Mouse (Mus musculus) midbrain, postnatal 0 days (tissue): ENCODE results near the gene Cux1. TPM values are rescaled to one million over a fixed set of nuclear protein-coding genes. Genes with fewer than 3 reads are reported as not detected.

Source experiments
- ATAC-seq: fragments of 200-750 bp; cut with Nextera tagmentation; 2 replicates; pipeline ENCODE4 v1.8.0; 2017; ENCODE audit warnings: moderate number of reproducible peaks, mild to moderate bottlenecking, moderate TSS enrichment, moderate library complexity; ENCODE audit not compliant: low FRiP score
- DNase-seq: peaks from one replicate; pipeline ENCODE4 v3.0.0-alpha.2; 2015; ENCODE audit warnings: low spot score
- H3K27ac ChIP-seq: fragments of 300-500 bp; sonication (generic); 2 replicates; pipeline ENCODE4 v1.5.1; 2014; ENCODE audit warnings: low read depth, mild to moderate bottlenecking, low read length, mixed read lengths
- H3K27me3 ChIP-seq: fragments of 300-500 bp; sonication (generic); 2 replicates; pipeline ENCODE4 v1.6.1; 2014; ENCODE audit warnings: low read length, control low read depth, mixed read lengths; ENCODE audit not compliant: insufficient read depth
- H3K36me3 ChIP-seq: fragments of 300-500 bp; sonication (generic); 2 replicates; pipeline ENCODE4 v1.6.1; 2014; ENCODE audit warnings: low read length, control low read depth, mixed read lengths; ENCODE audit not compliant: insufficient read depth
- H3K4me1 ChIP-seq: fragments of 300-500 bp; sonication (generic); 2 replicates; pipeline ENCODE4 v1.6.1; 2014; ENCODE audit warnings: mild to moderate bottlenecking, control low read depth, antibody characterized with exemption, low read length, mixed read lengths; ENCODE audit not compliant: insufficient read depth
- H3K4me2 ChIP-seq: fragments of 300-500 bp; sonication (generic); 2 replicates; pipeline ENCODE4 v1.6.1; 2014; ENCODE audit warnings: low read depth, mild to moderate bottlenecking, low read length, mixed read lengths; ENCODE audit not compliant: poor library complexity, severe bottlenecking
- H3K4me3 ChIP-seq: fragments of 300-500 bp; sonication (generic); 2 replicates; pipeline ENCODE4 v1.5.1; 2014; ENCODE audit warnings: low read depth, mild to moderate bottlenecking, low read length, moderate library complexity
- H3K9ac ChIP-seq: fragments of 300-500 bp; sonication (generic); replicated peaks from 2 replicates; pipeline ENCODE4 v1.6.1; 2014; ENCODE audit warnings: mild to moderate bottlenecking, low read length, moderate library complexity, mixed read lengths; ENCODE audit not compliant: poor library complexity, severe bottlenecking
- H3K9me3 ChIP-seq: fragments of 300-500 bp; sonication (generic); 2 replicates; pipeline ENCODE4 v1.6.1; 2016; ENCODE audit warnings: low read length, control low read depth
- CTCF ChIP-seq: IDR thresholded peaks from 2 replicates; pipeline ENCODE4 v1.5.1; 2016; ENCODE audit warnings: antibody characterized with exemption, mild to moderate bottlenecking
- whole genome bisulfite sequencing: fragments of 180-500 bp; shearing (Covaris S2); extraction: QIAGEN DNeasy Blood & Tissue Kit; methylation state at CpG from one replicate; pipeline ENCODE4 v1.1.7; 2014; 5-methylcytosine and 5-hydroxymethylcytosine counted together
- polyA plus RNA-seq: library from polyadenylated mRNA; unstranded; fragments of >200 nt; fragmentation: Nextera tagmentation; extraction: Ambion mirVana; gene quantifications from 2 replicates; pipeline ENCODE4 v1.2.1, GENCODE M21; 2015
- total RNA-seq: library from RNA; depleted of rRNA; stranded (reverse); fragments of >200 nt; gene quantifications from 2 replicates; pipeline ENCODE4 v1.2.3, GENCODE M21; 2014

Gene Cux1
- total and polyA plus RNA-seq, 2 experiments from 2014 or later, result 97.9 to 133 TPM

DNA sequence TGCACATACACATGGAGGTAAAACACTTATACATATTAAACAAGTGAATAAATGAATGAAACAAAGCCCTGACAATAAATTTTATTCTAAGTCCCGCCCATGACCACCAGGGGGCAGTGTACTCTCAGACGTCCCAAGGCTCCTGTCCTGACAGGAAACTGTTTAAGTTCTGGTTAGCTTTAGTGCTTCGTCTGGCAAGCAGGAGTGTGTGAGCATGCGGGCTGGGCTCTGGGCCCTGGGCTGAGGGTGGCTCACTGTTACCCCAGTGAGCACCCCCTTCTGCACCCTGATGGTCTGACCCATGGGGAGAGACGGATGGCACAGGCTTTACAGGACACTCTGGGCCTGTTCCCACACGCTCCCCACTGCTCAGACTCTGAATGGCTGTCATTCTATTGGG, 308.4 kb downstream of the Cux1 start:
- H3K36me3 ChIP-seq, result peaks cover 10% of the 10 kb centered on the region
- no peaks in the 10 kb centered on the region for H3K9me3 ChIP-seq
- TF ChIP-seq CTCF, result peak; percentile 87
- no peak overlapping the region for H3K27ac ChIP-seq
- DNase-seq, result peak; percentile 73
- 35% methylated on average over 6 of the region's 6 CpGs for WGBS
- H3K4me1 ChIP-seq, result no peaks in the 10 kb centered on the region
- H3K27me3 ChIP-seq, result no peaks in the 10 kb centered on the region
- no peak for ATAC-seq
- no peak overlapping the region for H3K9ac ChIP-seq
- no peak overlapping the region for H3K4me2 ChIP-seq
- no peak overlapping the region for H3K4me3 ChIP-seq

DNA sequence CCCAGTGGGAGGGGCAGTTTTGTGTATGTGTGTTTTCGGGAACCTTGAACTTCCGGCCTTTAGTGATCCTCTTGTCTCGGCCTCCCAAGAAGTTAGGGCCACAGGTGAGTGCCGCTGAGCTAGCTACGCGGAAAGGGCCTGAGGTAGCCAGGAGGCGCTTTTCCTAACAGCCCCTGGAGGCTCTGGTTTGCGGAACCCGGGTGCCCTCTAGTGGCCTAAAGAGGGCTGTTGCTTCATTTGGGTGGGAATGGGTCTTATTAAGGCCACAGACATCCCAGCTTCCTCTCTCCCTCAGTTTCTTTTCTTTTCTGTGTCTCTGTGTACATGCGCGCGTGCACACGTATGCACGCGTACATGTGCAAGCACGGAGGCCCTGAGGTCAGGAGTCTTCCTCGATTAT, 314.4 kb downstream of the Cux1 start:
- TF ChIP-seq CTCF, result peak; percentile 94
- no peaks in the 10 kb centered on the region for H3K4me1 ChIP-seq
- H3K9ac ChIP-seq, result no peak overlapping the region
- H3K4me2 ChIP-seq, result no peak overlapping the region
- no peak overlapping the region for H3K4me3 ChIP-seq
- no peaks in the 10 kb centered on the region for H3K9me3 ChIP-seq
- peaks cover 13% of the 10 kb centered on the region for H3K36me3 ChIP-seq
- H3K27me3 ChIP-seq, result no peaks in the 10 kb centered on the region
- no peak overlapping the region for H3K27ac ChIP-seq
- DNase-seq (peak; percentile 81), ATAC-seq (peak; percentile 42; the same call in 1 of the 2 replicates)
- 11% methylated on average over 17 of the region's 17 CpGs for WGBS

DNA sequence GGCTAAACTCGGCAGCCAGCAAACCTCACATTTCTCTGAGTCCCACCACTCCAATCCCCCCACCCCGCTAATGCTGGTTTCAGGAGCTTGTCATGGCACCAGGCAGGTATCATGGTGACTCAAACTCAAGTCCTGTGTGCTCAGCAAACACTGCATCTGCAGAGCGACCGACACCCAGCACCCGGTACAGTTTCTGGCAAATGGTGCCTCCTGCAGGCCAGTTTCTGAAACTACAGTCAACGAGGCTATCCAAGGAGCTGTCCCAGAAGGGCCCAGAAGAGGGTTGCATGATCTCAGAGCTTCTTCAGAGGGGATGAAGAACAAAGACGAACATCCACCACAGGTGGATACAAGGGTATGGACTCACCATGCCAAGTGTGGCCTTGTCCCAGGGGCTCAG, 316.3 kb downstream of the Cux1 start:
- Histone ChIP-seq H3K4me2 (no peak overlapping the region), H3K9ac (no peak overlapping the region), H3K9me3 (no peaks in the 10 kb centered on the region), H3K27ac (no peak overlapping the region), H3K27me3 (no peaks in the 10 kb centered on the region), H3K36me3 (0 out of 2 replicates have a peak, but pooled peaks cover 3% of the 10 kb centered on the region), H3K4me1 (no peaks in the 10 kb centered on the region), H3K4me3 (no peak overlapping the region)
- TF ChIP-seq CTCF, result peak; percentile 54
- ATAC-seq (no peak), DNase-seq (no peak)
- WGBS, result 51% methylated on average over 7 of the region's 7 CpGs

DNA sequence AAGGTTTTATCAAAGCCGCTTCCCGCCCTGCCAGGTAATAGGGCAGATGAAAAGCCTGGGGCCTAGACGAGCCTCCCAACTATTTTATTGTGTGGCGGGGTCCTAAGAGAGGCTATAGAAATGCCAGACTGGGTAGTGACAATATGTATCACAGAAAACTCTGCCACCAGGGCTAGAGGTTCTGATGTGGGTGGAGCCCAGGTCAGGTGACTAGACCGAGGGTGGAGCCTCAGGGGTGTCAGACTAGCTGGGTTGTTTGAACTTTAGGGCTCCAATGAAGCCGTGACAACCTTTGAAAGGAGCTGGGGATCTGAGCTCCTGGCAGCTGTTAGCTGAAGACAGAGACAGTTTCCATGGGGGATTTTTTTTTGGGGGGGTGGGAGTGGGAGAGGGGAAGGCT, 318.8 kb downstream of the Cux1 start:
- Histone ChIP-seq H3K4me2 (no peak overlapping the region), H3K9ac (no peak overlapping the region), H3K4me3 (no peak overlapping the region), H3K27me3 (no peaks in the 10 kb centered on the region), H3K9me3 (no peaks in the 10 kb centered on the region), H3K27ac (no peak overlapping the region), H3K36me3 (no peaks in the 10 kb centered on the region), H3K4me1 (no peaks in the 10 kb centered on the region)
- no peak for TF ChIP-seq CTCF
- ATAC-seq (no peak), DNase-seq (no peak)
- 74% methylated on average over 6 of the region's 6 CpGs for WGBS

DNA sequence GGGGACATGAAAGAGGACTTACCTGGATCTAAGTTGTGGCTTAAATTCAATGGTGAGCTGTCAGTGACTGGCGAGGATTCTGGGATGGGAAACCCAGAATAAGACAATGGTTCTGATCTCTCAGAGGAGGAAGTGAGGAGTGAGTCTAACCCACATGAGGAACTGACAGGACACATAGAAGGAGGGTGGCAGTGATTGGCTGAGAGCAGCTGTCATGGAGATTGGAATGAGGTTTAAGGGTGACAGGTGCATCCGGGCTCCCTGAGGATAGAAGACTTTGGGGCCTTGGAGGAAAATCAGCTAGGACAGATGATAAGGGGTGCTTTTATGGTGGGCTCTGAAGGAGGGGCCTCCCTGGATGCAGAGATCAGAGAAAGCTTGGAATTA, 320.8 kb downstream of the Cux1 start, which contains the start of gene Sh2b2:
Gene Sh2b2 (minus strand): TSS at position 105 of the 387 bp plus-strand sequence.
- DNase-seq, result no peak

DNA sequence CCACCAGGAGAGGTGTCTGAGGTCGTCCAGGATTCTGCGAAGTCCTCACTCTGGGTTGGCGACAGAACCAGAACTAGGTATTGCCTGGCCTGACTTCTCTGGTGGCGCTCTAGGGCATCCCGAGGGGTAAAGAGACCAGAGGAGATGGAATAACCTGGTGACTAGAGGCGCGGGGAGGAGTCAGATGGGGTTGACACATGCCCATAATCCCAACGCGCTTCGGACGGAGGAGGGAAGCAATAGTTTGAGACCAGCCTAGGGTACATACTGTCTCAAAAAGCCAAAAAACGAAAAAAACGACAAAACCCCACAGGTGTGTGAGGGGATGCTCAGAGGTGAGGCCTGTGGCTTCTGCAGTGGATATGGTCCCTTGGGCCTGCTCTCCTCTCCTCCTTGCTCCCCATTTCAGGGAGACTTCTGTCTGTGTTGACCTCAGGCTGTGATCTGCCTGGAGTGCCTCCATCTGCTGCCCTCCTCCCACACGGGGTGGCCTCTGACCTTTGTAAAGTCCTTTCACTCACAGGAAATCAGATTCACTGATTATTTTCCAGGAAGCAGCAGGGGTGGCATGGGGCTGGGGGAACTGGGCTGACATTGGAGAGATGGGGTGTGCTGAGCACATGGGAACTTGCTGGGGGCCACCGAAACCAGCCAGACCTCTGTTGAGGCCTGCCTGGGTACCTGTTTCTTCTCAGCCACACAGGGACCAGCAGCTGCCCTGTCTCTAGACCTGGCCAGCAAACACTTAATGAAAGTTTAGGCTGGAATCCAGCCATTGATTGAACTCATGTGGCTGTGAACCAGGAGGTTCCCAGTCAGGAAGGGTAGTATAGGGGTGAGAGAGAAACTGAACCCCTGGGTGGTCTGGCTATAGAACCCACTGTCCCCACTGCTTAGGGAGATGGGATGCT, 321.5 kb downstream of the Cux1 start:
- peak; percentile 45 for TF ChIP-seq CTCF
- Histone ChIP-seq H3K9me3 (no peaks in the 10 kb centered on the region), H3K36me3 (no peaks in the 10 kb centered on the region), H3K27me3 (no peaks in the 10 kb centered on the region), H3K4me2 (peak overlapping the region; percentile 81), H3K9ac (peak overlapping the region; percentile 93), H3K27ac (peak overlapping the region; percentile 89), H3K4me3 (peak overlapping the region; percentile 84), H3K4me1 (peaks cover 3% of the 10 kb centered on the region; the same call in 1 of the 2 replicates)
- peak; percentile 9; the same call in 1 of the 2 replicates for ATAC-seq
- 10% methylated on average over 15 of the region's 15 CpGs for WGBS
- DNase-seq, result no peak

More for the DNA sequence above, 320.8 kb downstream of the Cux1 start, which contains the start of gene Sh2b2:
- Histone ChIP-seq H3K27me3 (no peaks in the 10 kb centered on the region), H3K9me3 (no peaks in the 10 kb centered on the region), H3K4me1 (peaks cover 3% of the 10 kb centered on the region; the same call in 1 of the 2 replicates), H3K9ac (peak within 1 kb of the TSS; percentile 93; the same call in 1 of the 2 replicates), H3K4me3 (peak within 1 kb of the TSS; percentile 84), H3K36me3 (no peaks in the 10 kb centered on the region), H3K27ac (peak within 1 kb of the TSS; percentile 89), H3K4me2 (peak within 1 kb of the TSS; percentile 81)
- 78% methylated on average over 2 of the region's 2 CpGs for whole genome bisulfite sequencing
- ATAC-seq, result no peak
- no peak for TF ChIP-seq CTCF
